ENCODE assay signal across 27 mouse cellular contexts in genomic region chr13:90376207-90376606, GRCm38 (mm10).
DNase-seq lines count a peak whose midpoint lies in the region; ATAC-seq lines count a peak whose summit lies in the region.
"Had no signal": no experiment of that assay in that cellular context is flagged by ENCODE, and none has a peak within 500 bp of the region (broad histone marks: within the 10 kb centered on the region; RNA-seq: fewer than 3 reads in every experiment).

No protein-coding gene starts in this region.

- H3K4me3 ChIP-seq in hindbrain, embryonic 11.5 days (ENCODE audit: low read depth, low read length): no peak overlapping the region
- no peak overlapping the region for H3K4me3 ChIP-seq in hindbrain, embryonic 10.5 days
- H3K4me3 ChIP-seq in midbrain, embryonic 13.5 days (replicated peaks): no peak overlapping the region
- H3K4me3 ChIP-seq in midbrain, embryonic 11.5 days (ENCODE audit: low read depth, low read length): no peak overlapping the region
- H3K4me3 ChIP-seq in hindbrain, embryonic 16.5 days (ENCODE audit: low read length): no peak overlapping the region
- H3K4me3 ChIP-seq in neural tube, embryonic 15.5 days (replicated peaks): no peak overlapping the region
- H3K4me3 ChIP-seq: embryonic facial prominence, embryonic 12.5 days; forebrain, embryonic 10.5 days; heart, adult 2 months; heart, embryonic 12.5 days; intestine, embryonic 15.5 days; left cerebral cortex, adult 2 months; limb, embryonic 13.5 days; lung, embryonic 15.5 days; midbrain, embryonic 10.5 days; myocyte had no signal

- H3K27me3 ChIP-seq in hindbrain, embryonic 11.5 days (ENCODE audit: control insufficient read depth, insufficient read depth, low read length): no peaks in the 10 kb centered on the region
- H3K27me3 ChIP-seq in hindbrain, embryonic 10.5 days (ENCODE audit: insufficient read depth, poor library complexity, severe bottlenecking): no peaks in the 10 kb centered on the region
- H3K27me3 ChIP-seq in midbrain, embryonic 13.5 days: no peaks in the 10 kb centered on the region
- H3K27me3 ChIP-seq in midbrain, embryonic 11.5 days (ENCODE audit: control insufficient read depth, insufficient read depth, low read length): no peaks in the 10 kb centered on the region
- no peaks in the 10 kb centered on the region for H3K27me3 ChIP-seq in hindbrain, embryonic 16.5 days (replicated peaks; ENCODE audit: control insufficient read depth, insufficient read depth, low read length)
- H3K27me3 ChIP-seq in neural tube, embryonic 15.5 days (replicated peaks): no peaks in the 10 kb centered on the region
- H3K27me3 ChIP-seq: embryonic facial prominence, embryonic 12.5 days; heart, embryonic 12.5 days; intestine, embryonic 15.5 days; limb, embryonic 13.5 days; lung, embryonic 15.5 days had no signal

- WGBS in hindbrain, embryonic 11.5 days: 60% methylated on average over 6 of the region's 6 CpGs
- 82% methylated on average over 6 of the region's 6 CpGs for WGBS in hindbrain, embryonic 10.5 days
- WGBS in midbrain, embryonic 13.5 days: 72% methylated on average over 6 of the region's 6 CpGs
- 80% methylated on average over 6 of the region's 6 CpGs for WGBS in midbrain, embryonic 11.5 days
- 60% methylated on average over 6 of the region's 6 CpGs for WGBS in hindbrain, embryonic 16.5 days
- WGBS in neural tube, embryonic 15.5 days: 24% methylated on average over 6 of the region's 6 CpGs

- DNase-seq in hindbrain, embryonic 11.5 days (ENCODE audit: low spot score): no peak
- DNase-seq in hindbrain, embryonic 10.5 days (ENCODE audit: low spot score): no peak
- no peak for DNase-seq in midbrain, embryonic 11.5 days (ENCODE audit: low spot score, missing footprints)
- no peak for DNase-seq in ovary, adult 18-20 months (ENCODE audit: low spot score)
- no peak for DNase-seq in spleen, adult 18-20 months
- DNase-seq: adrenal gland, adult 8-10 months; cerebellum, adult 11-12 months; cerebellum, adult 9-11 months; embryo, embryonic 11 days; heart, adult 2 months; kidney, adult 8-10 months; thymus, postnatal 14 days had no signal

- no peaks in the 10 kb centered on the region for H3K36me3 ChIP-seq in hindbrain, embryonic 11.5 days (ENCODE audit: control insufficient read depth, insufficient read depth, low read length)
- H3K36me3 ChIP-seq in hindbrain, embryonic 10.5 days: no peaks in the 10 kb centered on the region
- no peaks in the 10 kb centered on the region for H3K36me3 ChIP-seq in midbrain, embryonic 13.5 days
- no peaks in the 10 kb centered on the region for H3K36me3 ChIP-seq in midbrain, embryonic 11.5 days (ENCODE audit: control insufficient read depth, insufficient read depth, low read length)
- H3K36me3 ChIP-seq in hindbrain, embryonic 16.5 days (ENCODE audit: control insufficient read depth, insufficient read depth, low read length): no peaks in the 10 kb centered on the region
- H3K36me3 ChIP-seq in neural tube, embryonic 15.5 days: no peaks in the 10 kb centered on the region
- H3K36me3 ChIP-seq: embryonic facial prominence, embryonic 12.5 days; forebrain, embryonic 10.5 days; G1E; heart, embryonic 12.5 days; intestine, embryonic 15.5 days; limb, embryonic 13.5 days; lung, embryonic 15.5 days; midbrain, embryonic 10.5 days had no signal

- no peak overlapping the region for H3K4me2 ChIP-seq in hindbrain, embryonic 11.5 days (replicated peaks; ENCODE audit: low read depth, low read length)
- no peak overlapping the region for H3K4me2 ChIP-seq in midbrain, embryonic 13.5 days (replicated peaks)
- H3K4me2 ChIP-seq in midbrain, embryonic 11.5 days: no peak overlapping the region
- H3K4me2 ChIP-seq in hindbrain, embryonic 16.5 days (ENCODE audit: low read length): no peak overlapping the region
- H3K4me2 ChIP-seq in neural tube, embryonic 15.5 days: no peak overlapping the region
- H3K4me2 ChIP-seq: embryonic facial prominence, embryonic 12.5 days; heart, embryonic 12.5 days; intestine, embryonic 15.5 days; limb, embryonic 13.5 days; liver, embryonic 11.5 days; lung, embryonic 15.5 days had no signal

- no peaks in the 10 kb centered on the region for H3K4me1 ChIP-seq in hindbrain, embryonic 11.5 days (replicated peaks; ENCODE audit: control insufficient read depth, insufficient read depth, low read length)
- H3K4me1 ChIP-seq in hindbrain, embryonic 10.5 days (replicated peaks): 0 out of 2 replicates have a peak, but pooled peaks cover 4% of the 10 kb centered on the region
- H3K4me1 ChIP-seq in midbrain, embryonic 13.5 days (replicated peaks): no peaks in the 10 kb centered on the region
- H3K4me1 ChIP-seq in midbrain, embryonic 11.5 days (ENCODE audit: control insufficient read depth, insufficient read depth, low read length): no peaks in the 10 kb centered on the region
- H3K4me1 ChIP-seq in hindbrain, embryonic 16.5 days (ENCODE audit: control insufficient read depth, insufficient read depth, low read depth, low read length): no peaks in the 10 kb centered on the region
- no peaks in the 10 kb centered on the region; the same call in 1 of the 2 replicates for H3K4me1 ChIP-seq in neural tube, embryonic 15.5 days
- H3K4me1 ChIP-seq: embryonic facial prominence, embryonic 12.5 days; heart, embryonic 12.5 days; intestine, embryonic 15.5 days; limb, embryonic 13.5 days; lung, embryonic 15.5 days; midbrain, embryonic 10.5 days had no signal

- H3K9me3 ChIP-seq in hindbrain, embryonic 11.5 days (ENCODE audit: control insufficient read depth, low read length): no peaks in the 10 kb centered on the region
- no peaks in the 10 kb centered on the region for H3K9me3 ChIP-seq in hindbrain, embryonic 10.5 days
- H3K9me3 ChIP-seq in midbrain, embryonic 13.5 days: no peaks in the 10 kb centered on the region
- no peaks in the 10 kb centered on the region for H3K9me3 ChIP-seq in midbrain, embryonic 11.5 days (ENCODE audit: control insufficient read depth, low read length)
- no peaks in the 10 kb centered on the region for H3K9me3 ChIP-seq in hindbrain, embryonic 16.5 days (ENCODE audit: control insufficient read depth, low read length)
- H3K9me3 ChIP-seq in neural tube, embryonic 15.5 days (replicated peaks): no peaks in the 10 kb centered on the region
- H3K9me3 ChIP-seq: embryonic facial prominence, embryonic 12.5 days; forebrain, embryonic 10.5 days; G1E; intestine, embryonic 15.5 days; limb, embryonic 13.5 days; lung, embryonic 15.5 days; midbrain, embryonic 10.5 days had no signal

- no peak overlapping the region for H3K9ac ChIP-seq in hindbrain, embryonic 11.5 days (ENCODE audit: low read depth, low read length)
- H3K9ac ChIP-seq in midbrain, embryonic 13.5 days (replicated peaks): no peak overlapping the region
- no peak overlapping the region for H3K9ac ChIP-seq in midbrain, embryonic 11.5 days (ENCODE audit: low read length)
- H3K9ac ChIP-seq in hindbrain, embryonic 16.5 days (ENCODE audit: low read depth, low read length): no peak overlapping the region
- no peak overlapping the region for H3K9ac ChIP-seq in neural tube, embryonic 15.5 days (replicated peaks)
- H3K9ac ChIP-seq: embryonic facial prominence, embryonic 12.5 days; heart, embryonic 12.5 days; intestine, embryonic 15.5 days; limb, embryonic 13.5 days; lung, embryonic 15.5 days had no signal

- no peak overlapping the region for H3K27ac ChIP-seq in hindbrain, embryonic 11.5 days (ENCODE audit: low read depth, low read length)
- H3K27ac ChIP-seq in hindbrain, embryonic 10.5 days: no peak overlapping the region
- no peak overlapping the region for H3K27ac ChIP-seq in midbrain, embryonic 13.5 days
- H3K27ac ChIP-seq in midbrain, embryonic 11.5 days (ENCODE audit: low read depth, low read length): no peak overlapping the region
- no peak overlapping the region for H3K27ac ChIP-seq in hindbrain, embryonic 16.5 days (ENCODE audit: low read depth, low read length)
- H3K27ac ChIP-seq in neural tube, embryonic 15.5 days (replicated peaks): no peak overlapping the region
- H3K27ac ChIP-seq: embryonic facial prominence, embryonic 12.5 days; forebrain, embryonic 10.5 days; heart, adult 2 months; intestine, embryonic 15.5 days; left cerebral cortex, adult 2 months; limb, embryonic 13.5 days; lung, embryonic 15.5 days; midbrain, embryonic 10.5 days had no signal

- ATAC-seq in hindbrain, embryonic 11.5 days (ENCODE audit: low FRiP score): peak; percentile 68
- 0 out of 2 replicates have a peak, but pooled peaks have one; percentile 20 for ATAC-seq in midbrain, embryonic 13.5 days
- ATAC-seq in midbrain, embryonic 11.5 days (ENCODE audit: low FRiP score): no peak
- ATAC-seq in hindbrain, embryonic 16.5 days: peak; percentile 24; the same call in 1 of the 2 replicates
- peak; percentile 72 for ATAC-seq in neural tube, embryonic 15.5 days (ENCODE audit: low FRiP score)
- ATAC-seq: forebrain, embryonic 16.5 days; intestine, embryonic 15.5 days had no signal
